Mouse (Mus musculus): Measurements from ENCODE around the gene Thpo. TPM values are rescaled to one million over a fixed set of nuclear protein-coding genes. Genes with fewer than 3 reads are reported as not detected.

Gene Thpo
- polyA plus RNA-seq, 1 experiment = 0.15 TPM

GRCm38 (mm10) chr16:20703071-20703470 lies 31.2 kb downstream of the Thpo start:
- Histone ChIP-seq H3ac (ENCODE audit: control insufficient read depth, insufficient read length, low read depth) (no peak overlapping the region), H3K36me3 (ENCODE audit: control insufficient read depth, insufficient read depth) (no peaks in the 10 kb centered on the region), H3K4me3 (ENCODE audit: insufficient read depth, poor library complexity, severe bottlenecking) (no peak overlapping the region), H3K79me2 (ENCODE audit: control insufficient read depth, insufficient read depth) (no peaks in the 10 kb centered on the region), H3K27me3 (ENCODE audit: control insufficient read depth, insufficient read depth, insufficient read length) (no peaks in the 10 kb centered on the region), H3K79me3 (ENCODE audit: low read depth) (no peaks in the 10 kb centered on the region)
- TF ChIP-seq USF1 (IDR thresholded peaks at IDR 0.05; ENCODE audit: low read depth) (no peak), MAX (IDR thresholded peaks at IDR 0.05) (no peak)

GRCm38 (mm10) chr16:20702522-20702893 lies 31.8 kb downstream of the Thpo start:
- Histone ChIP-seq H3ac (ENCODE audit: control insufficient read depth, insufficient read length, low read depth) (peak overlapping the region; percentile 24), H3K79me2 (ENCODE audit: control insufficient read depth, insufficient read depth) (no peaks in the 10 kb centered on the region), H3K27me3 (ENCODE audit: control insufficient read depth, insufficient read depth, insufficient read length) (no peaks in the 10 kb centered on the region), H3K79me3 (ENCODE audit: low read depth) (no peaks in the 10 kb centered on the region), H3K36me3 (ENCODE audit: control insufficient read depth, insufficient read depth) (no peaks in the 10 kb centered on the region), H3K4me3 (ENCODE audit: insufficient read depth, poor library complexity, severe bottlenecking) (no peak overlapping the region)
- TF ChIP-seq CTCF (IDR thresholded peaks at IDR 0.05; ENCODE audit: control insufficient read depth, insufficient read depth, insufficient read length) (no peak), CEBPB (IDR thresholded peaks at IDR 0.05; ENCODE audit: low read depth) (no peak), USF1 (IDR thresholded peaks at IDR 0.05; ENCODE audit: low read depth) (no peak), MAX (IDR thresholded peaks at IDR 0.05) (no peak), MYOG (IDR thresholded peaks at IDR 0.05; ENCODE audit: control insufficient read depth, extremely low read depth, insufficient read length) (no peak)

GRCm38 (mm10) chr16:20701729-20702521 lies 32.4 kb downstream of the Thpo start:
- TF ChIP-seq MAX (IDR thresholded peaks at IDR 0.05) (no peak), MYOD1 (IDR thresholded peaks at IDR 0.05; ENCODE audit: control insufficient read depth, insufficient read length, low read depth) (peak; percentile 4)
- H3K79me3 ChIP-seq (ENCODE audit: low read depth) = no peaks in the 10 kb centered on the region
- no peak overlapping the region for H3K4me3 ChIP-seq (ENCODE audit: insufficient read depth, poor library complexity, severe bottlenecking)
- H3K36me3 ChIP-seq (ENCODE audit: control insufficient read depth, insufficient read depth) = no peaks in the 10 kb centered on the region
- H3K27me3 ChIP-seq (ENCODE audit: control insufficient read depth, insufficient read depth, insufficient read length) = no peaks in the 10 kb centered on the region
- no peaks in the 10 kb centered on the region for H3K79me2 ChIP-seq (ENCODE audit: control insufficient read depth, insufficient read depth)
- no peak overlapping the region for H3ac ChIP-seq (ENCODE audit: control insufficient read depth, insufficient read length, low read depth)

GRCm38 (mm10) chr16:20701316-20701715 lies 33.0 kb downstream of the Thpo start:
- H3ac ChIP-seq (ENCODE audit: control insufficient read depth, insufficient read length, low read depth) = peak overlapping the region; percentile 16
- TF ChIP-seq MAX (IDR thresholded peaks at IDR 0.05) (no peak), MYOG (IDR thresholded peaks at IDR 0.05; ENCODE audit: control insufficient read depth, extremely low read depth, insufficient read length) (no peak), USF1 (IDR thresholded peaks at IDR 0.05; ENCODE audit: low read depth) (no peak), MYOD1 (IDR thresholded peaks at IDR 0.05; ENCODE audit: control insufficient read depth, insufficient read length, low read depth) (no peak), CTCF (IDR thresholded peaks at IDR 0.05; ENCODE audit: control insufficient read depth, insufficient read depth, insufficient read length) (no peak), FOSL1 (IDR thresholded peaks at IDR 0.05; ENCODE audit: insufficient read depth, low read length, poor library complexity, severe bottlenecking) (no peak), CEBPB (IDR thresholded peaks at IDR 0.05; ENCODE audit: low read depth) (no peak)
- no peaks in the 10 kb centered on the region for H3K79me2 ChIP-seq (ENCODE audit: control insufficient read depth, insufficient read depth)
- H3K27me3 ChIP-seq (ENCODE audit: control insufficient read depth, insufficient read depth, insufficient read length) = no peaks in the 10 kb centered on the region
- H3K79me3 ChIP-seq (ENCODE audit: low read depth) = no peaks in the 10 kb centered on the region
- no peak overlapping the region for H3K4me3 ChIP-seq (ENCODE audit: insufficient read depth, poor library complexity, severe bottlenecking)
- no peaks in the 10 kb centered on the region for H3K36me3 ChIP-seq (ENCODE audit: control insufficient read depth, insufficient read depth)

- H3K36me3 ChIP-seq (ENCODE audit: control insufficient read depth, insufficient read depth) = no peaks in the 10 kb centered on the region
- no peaks in the 10 kb centered on the region for H3K79me3 ChIP-seq (ENCODE audit: low read depth)
- H3K4me3 ChIP-seq (ENCODE audit: insufficient read depth, poor library complexity, severe bottlenecking) = no peak overlapping the region
- H3ac ChIP-seq (ENCODE audit: control insufficient read depth, insufficient read length, low read depth) = no peak overlapping the region
- no peaks in the 10 kb centered on the region for H3K79me2 ChIP-seq (ENCODE audit: control insufficient read depth, insufficient read depth)
- H3K27me3 ChIP-seq (ENCODE audit: control insufficient read depth, insufficient read depth, insufficient read length) = no peaks in the 10 kb centered on the region
- TF ChIP-seq USF1 (IDR thresholded peaks at IDR 0.05; ENCODE audit: low read depth) (no peak), MAX (IDR thresholded peaks at IDR 0.05) (no peak), MYOD1 (IDR thresholded peaks at IDR 0.05; ENCODE audit: control insufficient read depth, insufficient read length, low read depth) (no peak), CEBPB (IDR thresholded peaks at IDR 0.05; ENCODE audit: low read depth) (no peak), MYOG (IDR thresholded peaks at IDR 0.05; ENCODE audit: control insufficient read depth, extremely low read depth, insufficient read length) (no peak), CTCF (IDR thresholded peaks at IDR 0.05; ENCODE audit: control insufficient read depth, insufficient read depth, insufficient read length) (no peak), FOSL1 (IDR thresholded peaks at IDR 0.05; ENCODE audit: insufficient read depth, low read length, poor library complexity, severe bottlenecking) (no peak)
These were observed 34.3 kb downstream of the Thpo start for GRCm38 (mm10) chr16:20700036-20700435.

- no peaks in the 10 kb centered on the region for H3K79me3 ChIP-seq (ENCODE audit: low read depth)
- H3K36me3 ChIP-seq (ENCODE audit: control insufficient read depth, insufficient read depth) = no peaks in the 10 kb centered on the region
- no peaks in the 10 kb centered on the region for H3K79me2 ChIP-seq (ENCODE audit: control insufficient read depth, insufficient read depth)
- no peak for TF ChIP-seq MYOG (IDR thresholded peaks at IDR 0.05; ENCODE audit: control insufficient read depth, extremely low read depth, insufficient read length)
- no peak for TF ChIP-seq CEBPB (IDR thresholded peaks at IDR 0.05; ENCODE audit: low read depth)
- TF ChIP-seq MYOD1 (IDR thresholded peaks at IDR 0.05; ENCODE audit: control insufficient read depth, insufficient read length, low read depth) = no peak
- no peak for TF ChIP-seq FOSL1 (IDR thresholded peaks at IDR 0.05; ENCODE audit: insufficient read depth, low read length, poor library complexity, severe bottlenecking)
- TF ChIP-seq CTCF (IDR thresholded peaks at IDR 0.05; ENCODE audit: control insufficient read depth, insufficient read depth, insufficient read length) = no peak
- no peak for TF ChIP-seq MAX (IDR thresholded peaks at IDR 0.05)
- TF ChIP-seq USF1 (IDR thresholded peaks at IDR 0.05; ENCODE audit: low read depth) = no peak
- no peaks in the 10 kb centered on the region for H3K27me3 ChIP-seq (ENCODE audit: control insufficient read depth, insufficient read depth, insufficient read length)
- H3ac ChIP-seq (ENCODE audit: control insufficient read depth, insufficient read length, low read depth) = no peak overlapping the region
- no peak overlapping the region for H3K4me3 ChIP-seq (ENCODE audit: insufficient read depth, poor library complexity, severe bottlenecking)
These were observed 35.0 kb downstream of the Thpo start for GRCm38 (mm10) chr16:20699266-20699665.

Measured in C2C12 (cell line).